15 mouse cellular contexts compared by ENCODE assay signal in the genomic region with DNA sequence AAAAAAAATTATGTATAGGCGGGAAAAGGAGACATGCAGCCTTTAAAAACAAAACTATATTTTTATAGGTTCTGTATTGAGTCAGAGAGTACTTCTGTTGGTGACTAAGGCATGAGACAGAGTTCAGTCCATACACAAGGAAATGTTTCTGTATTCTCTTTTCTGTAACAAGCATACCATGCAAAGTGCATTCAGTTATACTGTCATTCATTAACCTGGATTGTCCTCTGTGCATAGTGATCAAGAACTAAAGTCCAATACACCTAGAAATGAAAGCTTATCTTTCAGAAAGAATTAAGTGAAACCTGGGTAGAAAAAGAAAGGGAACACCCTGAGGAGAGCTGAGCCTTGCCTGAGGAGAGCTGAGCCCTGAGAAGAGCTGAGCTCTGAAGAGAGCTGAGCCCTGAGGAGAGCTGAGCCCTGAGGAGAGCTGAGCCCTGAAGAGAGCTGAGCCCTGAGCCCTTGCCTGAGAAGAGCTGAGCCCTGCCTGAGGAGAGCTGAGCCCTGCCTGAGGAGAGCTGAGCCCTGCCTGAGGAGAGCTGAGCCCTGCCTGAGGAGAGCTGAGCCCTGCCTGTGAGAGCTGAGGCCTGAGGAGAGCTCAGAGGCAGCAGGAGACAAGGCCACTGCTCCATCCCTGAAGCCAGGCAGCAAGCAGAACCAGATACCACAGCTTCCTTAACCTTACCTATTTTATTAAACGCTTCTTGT. TPM values are rescaled to one million over a fixed set of nuclear protein-coding genes. Genes with fewer than 3 reads are reported as not detected.
DNase-seq lines count a peak whose midpoint lies in the region; ATAC-seq and TF ChIP-seq lines count a peak whose summit lies in the region.
"Had no signal": no experiment of that assay in that cellular context is flagged by ENCODE, and none has a peak within 500 bp of the region (broad histone marks: within the 10 kb centered on the region; RNA-seq: fewer than 3 reads in every experiment).

No protein-coding gene starts in this region.

- peak overlapping the region; percentile 89 for H3K27ac ChIP-seq in stomach, postnatal 0 days (replicated peaks)
- H3K27ac ChIP-seq: limb, embryonic 15.5 days; midbrain, embryonic 13.5 days had no signal

- no peaks in the 10 kb centered on the region for H3K36me3 ChIP-seq in stomach, postnatal 0 days (ENCODE audit: control insufficient read depth, insufficient read depth, low read length)
- H3K36me3 ChIP-seq: limb, embryonic 15.5 days; midbrain, embryonic 13.5 days had no signal

- ATAC-seq in stomach, postnatal 0 days (ENCODE audit: low FRiP score, low TSS enrichment) = peak; percentile 96
- ATAC-seq: midbrain, embryonic 13.5 days had no signal

- DNase-seq in kidney, adult 11 months = peak; percentile 18
- no peak for DNase-seq in kidney, postnatal 10 days
- peak; percentile 49 for DNase-seq in kidney, adult 18-20 months
- DNase-seq in kidney, postnatal 36 days = peak; percentile 19 to 63
- DNase-seq in stomach, postnatal 0 days (ENCODE audit: low spot score) = no peak
- no peak for DNase-seq in cerebellum, adult 8-10 months
- DNase-seq in heart, postnatal 4 days = no peak
- DNase-seq in thymus, adult 18-20 months = no peak
- DNase-seq: gastrocnemius, postnatal 25 days; layer of hippocampus, adult 9-11 months; right cerebral cortex, adult 18-20 months had no signal

- no peak for TF ChIP-seq EP300 in stomach, postnatal 0 days (optimal IDR thresholded peaks at IDR 0.05)

- H3K9me3 ChIP-seq in stomach, postnatal 0 days (ENCODE audit: control insufficient read depth, low read length) = no peaks in the 10 kb centered on the region
- H3K9me3 ChIP-seq: limb, embryonic 15.5 days had no signal

- TF ChIP-seq CTCF in stomach, postnatal 0 days (IDR thresholded peaks at IDR 0.05; ENCODE audit: low read depth) = no peak

- no peak overlapping the region for H3K4me3 ChIP-seq in stomach, postnatal 0 days (ENCODE audit: low read depth, low read length)
- H3K4me3 ChIP-seq: limb, embryonic 15.5 days; midbrain, embryonic 13.5 days had no signal

- H3K27me3 ChIP-seq in stomach, postnatal 0 days (ENCODE audit: control insufficient read depth, insufficient read depth, low read length) = no peaks in the 10 kb centered on the region
- H3K27me3 ChIP-seq: limb, embryonic 15.5 days; midbrain, embryonic 13.5 days had no signal

- no peaks in the 10 kb centered on the region for H3K4me1 ChIP-seq in stomach, postnatal 0 days (replicated peaks; ENCODE audit: control insufficient read depth, insufficient read depth)
- H3K4me1 ChIP-seq: limb, embryonic 15.5 days; midbrain, embryonic 13.5 days had no signal

- no peak overlapping the region for H3K4me2 ChIP-seq in stomach, postnatal 0 days (replicated peaks; ENCODE audit: low read depth)
- H3K4me2 ChIP-seq: heart, embryonic 11.5 days; limb, embryonic 15.5 days; midbrain, embryonic 13.5 days had no signal

- H3K9ac ChIP-seq in stomach, postnatal 0 days (ENCODE audit: low read length) = no peak overlapping the region
- H3K9ac ChIP-seq: limb, embryonic 15.5 days; midbrain, embryonic 13.5 days had no signal

- whole genome bisulfite sequencing in stomach, postnatal 0 days = 73% methylated on average over 2 of the region's 2 CpGs

RNA-seq across cellular contexts. Expression of a gene that starts 45.1 kb away (rescaled TPM):
- 1.2 and 1.3 TPM in 2 replicates for polyA plus RNA-seq in stomach, postnatal 0 days (2015; fragmentation: Nextera tagmentation; extraction: Ambion mirVana)
- 1 to 10 TPM; 8.2 to 9.5 TPM for total RNA-seq in heart, postnatal 4 days (2021)

RNA-seq across cellular contexts. Expression of a gene that starts 49.9 kb away (rescaled TPM):
- polyA plus RNA-seq in stomach, postnatal 0 days (2015; fragmentation: Nextera tagmentation; extraction: Ambion mirVana) = 44.4 and 45.6 TPM in 2 replicates
- under 1 TPM; 0.18 to 0.26 TPM for total RNA-seq in heart, postnatal 4 days (2021)
- total RNA-seq: gastrocnemius, postnatal 25 days; hematopoietic stem cell, adult 5-6 weeks had no signal

Comparison
In these comparisons a context has a peak if more than half of its experiments do, and no peak if none do; other contexts are left out.
1. DNase-seq: peak in kidney, adult 11 months (single experiment), kidney, adult 18-20 months (single experiment) and kidney, postnatal 36 days (2 of 2); none in kidney, postnatal 10 days (single experiment), stomach, postnatal 0 days (single experiment), cerebellum, adult 8-10 months (single experiment), heart, postnatal 4 days (single experiment) and thymus, adult 18-20 months (0 of 2).